Mouse (Mus musculus) heart, postnatal 0 days (tissue): ENCODE measurements around the gene Lhfp.

Source experiments
- CTCF ChIP-seq: IDR thresholded peaks from 2 replicates; pipeline ENCODE4 v1.5.1; 2016; ENCODE audit warnings: antibody characterized with exemption, control low read depth, low read depth
- EP300 ChIP-seq: IDR thresholded peaks from 2 replicates; pipeline ENCODE4 v1.6.1; 2016; ENCODE audit warnings: antibody characterized with exemption, low read depth

- TF ChIP-seq EP300 (no peak), CTCF (no peak)
Observed at GRCm38 (mm10) chr3:53148751-53149150, 107.4 kb downstream of the Lhfp start.
